Mouse (Mus musculus): ENCODE measurements around the gene Nfib.

DNA sequence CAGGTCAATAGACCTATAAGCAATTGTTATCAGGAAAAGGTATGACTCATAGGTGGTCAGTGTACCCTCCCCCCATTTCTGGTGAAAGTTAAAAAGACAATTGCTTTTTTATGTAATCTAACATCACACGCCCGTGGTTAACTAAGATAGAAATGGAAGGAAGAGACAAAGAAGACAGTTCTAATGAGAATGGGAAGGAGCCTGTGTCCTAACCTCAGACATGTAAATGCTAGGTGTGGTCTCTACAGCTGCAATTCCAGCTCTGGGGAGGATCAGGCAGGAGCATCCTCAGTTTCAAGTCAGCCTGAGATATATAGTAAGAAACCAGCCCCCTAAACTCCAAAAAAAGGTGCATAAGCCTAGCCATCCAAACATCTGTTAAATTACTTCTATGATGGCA lies 268.9 kb downstream of the Nfib start:
- TF ChIP-seq CTCF (IDR thresholded peaks at IDR 0.05; ENCODE audit: low read depth, low read length) = no peak
- no peak for TF ChIP-seq POLR2A (IDR thresholded peaks at IDR 0.05; ENCODE audit: extremely low read depth, insufficient read depth, low read length)

Measured in liver, adult 2 months (tissue).